ENCODE assay signal across 16 mouse cellular contexts in genomic region chr7:58870661-58871060, GRCm38 (mm10).
DNase-seq lines count a peak whose midpoint lies in the region; ATAC-seq and TF ChIP-seq lines count a peak whose summit lies in the region.
"Had no signal": no experiment of that assay in that cellular context is flagged by ENCODE, and none has a peak within 500 bp of the region (broad histone marks: within the 10 kb centered on the region; RNA-seq: fewer than 3 reads in every experiment).

No protein-coding gene starts in this region.

- ATAC-seq in intestine, postnatal 0 days: no peak
- ATAC-seq in intestine, embryonic 15.5 days: no peak
- no peak for ATAC-seq in midbrain, postnatal 0 days (ENCODE audit: low FRiP score)
- ATAC-seq in midbrain, embryonic 13.5 days: no peak
- ATAC-seq in stomach, postnatal 0 days (ENCODE audit: low FRiP score, low TSS enrichment): no peak
- ATAC-seq: forebrain, embryonic 13.5 days had no signal

- H3K36me3 ChIP-seq in intestine, postnatal 0 days (ENCODE audit: control insufficient read depth, insufficient read depth): no peaks in the 10 kb centered on the region
- no peaks in the 10 kb centered on the region for H3K36me3 ChIP-seq in intestine, embryonic 15.5 days
- no peaks in the 10 kb centered on the region for H3K36me3 ChIP-seq in midbrain, postnatal 0 days (ENCODE audit: insufficient read depth, low read length)
- no peaks in the 10 kb centered on the region for H3K36me3 ChIP-seq in midbrain, embryonic 13.5 days
- no peaks in the 10 kb centered on the region for H3K36me3 ChIP-seq in stomach, postnatal 0 days (ENCODE audit: control insufficient read depth, insufficient read depth, low read length)
- no peaks in the 10 kb centered on the region for H3K36me3 ChIP-seq in thymus, adult 2 months (ENCODE audit: control insufficient read depth, insufficient read depth, low read length)
- H3K36me3 ChIP-seq: embryonic facial prominence, embryonic 13.5 days; midbrain, embryonic 12.5 days; neural tube, embryonic 13.5 days had no signal

- no peaks in the 10 kb centered on the region for H3K27me3 ChIP-seq in intestine, postnatal 0 days (replicated peaks; ENCODE audit: control insufficient read depth, insufficient read depth, low read length)
- H3K27me3 ChIP-seq in intestine, embryonic 15.5 days (replicated peaks): no peaks in the 10 kb centered on the region
- H3K27me3 ChIP-seq in midbrain, postnatal 0 days (ENCODE audit: insufficient read depth, low read length): no peaks in the 10 kb centered on the region
- no peaks in the 10 kb centered on the region for H3K27me3 ChIP-seq in midbrain, embryonic 13.5 days
- no peaks in the 10 kb centered on the region for H3K27me3 ChIP-seq in stomach, postnatal 0 days (ENCODE audit: control insufficient read depth, insufficient read depth, low read length)
- H3K27me3 ChIP-seq in thymus, adult 2 months (ENCODE audit: control insufficient read depth, insufficient read depth, low read length): no peaks in the 10 kb centered on the region
- H3K27me3 ChIP-seq: embryonic facial prominence, embryonic 13.5 days; forebrain, embryonic 13.5 days; midbrain, embryonic 12.5 days; neural tube, embryonic 13.5 days had no signal

- 67% methylated on average over 1 of the region's 1 CpGs for WGBS in intestine, postnatal 0 days
- 71% methylated on average over 1 of the region's 1 CpGs for WGBS in intestine, embryonic 15.5 days
- 48% methylated on average over 1 of the region's 1 CpGs for WGBS in midbrain, postnatal 0 days
- 49% methylated on average over 1 of the region's 1 CpGs for WGBS in midbrain, embryonic 13.5 days
- WGBS in stomach, postnatal 0 days: 79% methylated on average over 1 of the region's 1 CpGs
- WGBS in thymus, adult 2 months: 66% methylated on average over 1 of the region's 1 CpGs

- H3K9ac ChIP-seq in intestine, postnatal 0 days (ENCODE audit: low read depth, low read length): no peak overlapping the region
- H3K9ac ChIP-seq in intestine, embryonic 15.5 days: no peak overlapping the region
- no peak overlapping the region for H3K9ac ChIP-seq in midbrain, postnatal 0 days (replicated peaks; ENCODE audit: low read length, poor library complexity, severe bottlenecking)
- H3K9ac ChIP-seq in midbrain, embryonic 13.5 days (replicated peaks): no peak overlapping the region
- H3K9ac ChIP-seq in stomach, postnatal 0 days (ENCODE audit: low read length): no peak overlapping the region
- H3K9ac ChIP-seq: embryonic facial prominence, embryonic 13.5 days; forebrain, embryonic 13.5 days; midbrain, embryonic 12.5 days; neural tube, embryonic 13.5 days had no signal

- no peak for TF ChIP-seq EP300 in stomach, postnatal 0 days (optimal IDR thresholded peaks at IDR 0.05)

- H3K27ac ChIP-seq in intestine, postnatal 0 days (ENCODE audit: low read depth, low read length): no peak overlapping the region
- no peak overlapping the region for H3K27ac ChIP-seq in intestine, embryonic 15.5 days
- H3K27ac ChIP-seq in midbrain, postnatal 0 days (ENCODE audit: low read depth, low read length): no peak overlapping the region
- no peak overlapping the region for H3K27ac ChIP-seq in midbrain, embryonic 13.5 days
- H3K27ac ChIP-seq in stomach, postnatal 0 days (replicated peaks): no peak overlapping the region
- no peak overlapping the region for H3K27ac ChIP-seq in thymus, adult 2 months (ENCODE audit: control insufficient read depth, insufficient read depth, low read length)
- H3K27ac ChIP-seq: embryonic facial prominence, embryonic 13.5 days; forebrain, embryonic 13.5 days; midbrain, embryonic 12.5 days; neural tube, embryonic 13.5 days had no signal

- no peak overlapping the region for H3K4me3 ChIP-seq in intestine, postnatal 0 days (ENCODE audit: low read depth, low read length)
- H3K4me3 ChIP-seq in intestine, embryonic 15.5 days (replicated peaks): no peak overlapping the region
- H3K4me3 ChIP-seq in midbrain, postnatal 0 days (ENCODE audit: low read depth, low read length): no peak overlapping the region
- no peak overlapping the region for H3K4me3 ChIP-seq in midbrain, embryonic 13.5 days (replicated peaks)
- no peak overlapping the region for H3K4me3 ChIP-seq in stomach, postnatal 0 days (ENCODE audit: low read depth, low read length)
- H3K4me3 ChIP-seq in thymus, adult 2 months (ENCODE audit: control insufficient read depth, insufficient read depth, low read length): no peak overlapping the region
- H3K4me3 ChIP-seq: embryonic facial prominence, embryonic 13.5 days; forebrain, embryonic 13.5 days; midbrain, embryonic 12.5 days; neural tube, embryonic 13.5 days had no signal

- no peak for TF ChIP-seq POLR2A in thymus, adult 2 months (IDR thresholded peaks at IDR 0.05; ENCODE audit: control insufficient read depth, extremely low read depth, insufficient read depth, low read length, poor library complexity)

- peak; percentile 45 for TF ChIP-seq CTCF in intestine, postnatal 0 days (IDR thresholded peaks at IDR 0.05; ENCODE audit: low read depth)
- peak; percentile 60 for TF ChIP-seq CTCF in midbrain, postnatal 0 days (IDR thresholded peaks at IDR 0.05)
- TF ChIP-seq CTCF in stomach, postnatal 0 days (IDR thresholded peaks at IDR 0.05; ENCODE audit: low read depth): peak; percentile 57
- no peak for TF ChIP-seq CTCF in thymus, adult 2 months (IDR thresholded peaks at IDR 0.05; ENCODE audit: borderline replicate concordance, control insufficient read depth, extremely low read depth, insufficient read depth, low read length, poor library complexity)

- no peaks in the 10 kb centered on the region for H3K9me3 ChIP-seq in intestine, postnatal 0 days (ENCODE audit: control insufficient read depth)
- no peaks in the 10 kb centered on the region for H3K9me3 ChIP-seq in intestine, embryonic 15.5 days
- no peaks in the 10 kb centered on the region for H3K9me3 ChIP-seq in midbrain, postnatal 0 days (ENCODE audit: low read length)
- H3K9me3 ChIP-seq in midbrain, embryonic 13.5 days: no peaks in the 10 kb centered on the region
- H3K9me3 ChIP-seq in stomach, postnatal 0 days (ENCODE audit: control insufficient read depth, low read length): no peaks in the 10 kb centered on the region
- H3K9me3 ChIP-seq: embryonic facial prominence, embryonic 13.5 days; forebrain, embryonic 13.5 days; midbrain, embryonic 12.5 days; neural tube, embryonic 13.5 days had no signal

- no peaks in the 10 kb centered on the region for H3K4me1 ChIP-seq in intestine, postnatal 0 days (replicated peaks; ENCODE audit: control insufficient read depth, insufficient read depth, low read length)
- H3K4me1 ChIP-seq in intestine, embryonic 15.5 days (replicated peaks): no peaks in the 10 kb centered on the region
- H3K4me1 ChIP-seq in midbrain, postnatal 0 days (ENCODE audit: insufficient read depth, low read length): no peaks in the 10 kb centered on the region
- peaks cover 9% of the 10 kb centered on the region for H3K4me1 ChIP-seq in midbrain, embryonic 13.5 days (replicated peaks)
- H3K4me1 ChIP-seq in stomach, postnatal 0 days (replicated peaks; ENCODE audit: control insufficient read depth, insufficient read depth): no peaks in the 10 kb centered on the region
- no peaks in the 10 kb centered on the region for H3K4me1 ChIP-seq in thymus, adult 2 months (replicated peaks; ENCODE audit: control insufficient read depth, insufficient read depth, low read length)
- H3K4me1 ChIP-seq: embryonic facial prominence, embryonic 13.5 days; forebrain, embryonic 13.5 days; neural tube, embryonic 13.5 days had no signal

- peak; percentile 3 to 10 for DNase-seq in cerebellum, postnatal 10 days
- no peak for DNase-seq in cerebellum, postnatal 36 days
- DNase-seq in midbrain, postnatal 0 days (ENCODE audit: low spot score): peak; percentile 31
- DNase-seq in stomach, postnatal 0 days (ENCODE audit: low spot score): no peak
- DNase-seq in thymus, adult 2 months: no peak
- DNase-seq: cerebellum, adult 8-10 months; gastrocnemius, postnatal 14 days; lung, postnatal 10 days; thymus, adult 18-20 months had no signal

- H3K4me2 ChIP-seq in intestine, postnatal 0 days (replicated peaks; ENCODE audit: low read depth): no peak overlapping the region
- no peak overlapping the region for H3K4me2 ChIP-seq in intestine, embryonic 15.5 days (replicated peaks)
- H3K4me2 ChIP-seq in midbrain, postnatal 0 days (ENCODE audit: low read depth, low read length, poor library complexity, severe bottlenecking): no peak overlapping the region
- no peak overlapping the region for H3K4me2 ChIP-seq in midbrain, embryonic 13.5 days (replicated peaks)
- no peak overlapping the region for H3K4me2 ChIP-seq in stomach, postnatal 0 days (replicated peaks; ENCODE audit: low read depth)
- H3K4me2 ChIP-seq: embryonic facial prominence, embryonic 13.5 days; forebrain, embryonic 13.5 days; midbrain, embryonic 12.5 days; neural tube, embryonic 13.5 days had no signal

Comparison
In these comparisons a context has a peak if more than half of its experiments do, and no peak if none do; other contexts are left out.
1. DNase-seq: peak in cerebellum, postnatal 10 days (2 of 2) and midbrain, postnatal 0 days (single experiment); none in cerebellum, postnatal 36 days (0 of 2), stomach, postnatal 0 days (single experiment) and thymus, adult 2 months (single experiment).